In the genomic region with DNA sequence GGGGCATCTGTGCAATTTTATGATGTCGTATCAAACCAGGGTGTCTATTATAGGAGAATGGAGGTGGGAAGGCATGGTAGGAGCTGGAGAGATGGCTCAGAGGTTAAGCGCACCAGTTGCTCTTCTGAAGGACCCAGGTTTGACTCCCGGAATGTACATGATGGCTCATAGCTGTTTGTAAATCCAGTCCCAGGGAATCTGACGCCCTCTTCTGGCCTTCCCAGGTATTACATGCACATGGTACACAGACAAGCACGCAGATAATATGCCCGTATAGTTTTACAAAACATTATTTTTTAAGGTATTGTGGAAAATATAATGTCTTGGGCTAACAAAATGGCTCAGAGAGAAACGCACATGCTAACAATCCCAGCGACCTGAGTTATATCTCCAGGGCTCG, we compare ENCODE assay signal across 9 mouse cellular contexts.
A peak's percentile ranks its signal among the peaks of the same experiment; 100 is the strongest.
DNase-seq lines count a peak whose midpoint lies in the region; TF ChIP-seq lines count a peak whose summit lies in the region.
"Had no signal": no experiment of that assay in that cellular context is flagged by ENCODE, and none has a peak within 500 bp of the region (broad histone marks: within the 10 kb centered on the region; RNA-seq: fewer than 3 reads in every experiment).

No protein-coding gene starts in this region.

- intact Hi-C loops in gastrocnemius, postnatal 14 days (cut with DNase I; ENCODE audit: low total_unique reads) = no loop called here
- intact Hi-C loops in left cerebral cortex, adult 2 months (cut with DNase I) = loop anchor here (5.0 to 10.0 kb wide), 3 partner anchors 228 to 406 kb away; no protein-coding TSS in a partner anchor

- no peak overlapping the region for H3K27ac ChIP-seq in left cerebral cortex, adult 2 months
- H3K27ac ChIP-seq: lung, embryonic 15.5 days had no signal

- TF ChIP-seq CTCF in left cerebral cortex, adult 2 months (IDR thresholded peaks at IDR 0.05) = peak; percentile 44
- peak; percentile 40; the same call in 1 of the 2 replicates for TF ChIP-seq CTCF in brain, embryonic 14.5 days (IDR thresholded peaks at IDR 0.05; ENCODE audit: borderline replicate concordance, extremely low read depth, insufficient read depth, insufficient read length)

- no peak for TF ChIP-seq POLR2A in brain, embryonic 14.5 days (IDR thresholded peaks at IDR 0.05; ENCODE audit: borderline replicate concordance, extremely low read depth, insufficient read depth, insufficient read length, poor library complexity, severe bottlenecking)

- no peak overlapping the region for H3K4me3 ChIP-seq in left cerebral cortex, adult 2 months
- H3K4me3 ChIP-seq: lung, embryonic 15.5 days; myocyte had no signal

- DNase-seq in gastrocnemius, postnatal 10 days = peak; percentile 8
- DNase-seq in gastrocnemius, postnatal 14 days = no peak
- DNase-seq in left cerebral cortex, adult 2 months (ENCODE audit: extremely low spot score in 1 of 2, low spot score in 2 of 2) = no peak
- DNase-seq in left cerebral cortex, adult 18-20 months (ENCODE audit: low spot score in 2 of 2) = no peak
- peak; percentile 43 for DNase-seq in ES-CJ7 (ENCODE audit: low read depth, low spot score)
- DNase-seq in brain, embryonic 14.5 days (ENCODE audit: low read depth) = no peak
- no peak for DNase-seq in spleen, adult 18-20 months

Comparison
In these comparisons a context has a peak if more than half of its experiments do, and no peak if none do; other contexts are left out.
1. DNase-seq: peak in gastrocnemius, postnatal 10 days (single experiment) and ES-CJ7 (single experiment); none in gastrocnemius, postnatal 14 days (single experiment), left cerebral cortex, adult 2 months (0 of 2), left cerebral cortex, adult 18-20 months (0 of 2), brain, embryonic 14.5 days (single experiment) and spleen, adult 18-20 months (0 of 2).